Mouse (Mus musculus) testis, adult 2 months (tissue): ENCODE results near the gene Dnm2.

Experiments
- CTCF ChIP-seq: fragments of 200-500 bp; IDR thresholded peaks from 2 replicates; pipeline ENCODE4 v1.5.1; 2012; ENCODE audit warnings: low read depth, mild to moderate bottlenecking, inconsistent platforms, low read length, moderate library complexity; ENCODE audit not compliant: control insufficient read depth, insufficient read depth, insufficient replicate concordance
- POLR2A ChIP-seq: fragments of 200-500 bp; IDR thresholded peaks from 2 replicates; pipeline ENCODE4 v1.6.1; 2012; ENCODE audit warnings: low read depth, mild to moderate bottlenecking, inconsistent platforms, low read length, moderate library complexity; ENCODE audit not compliant: control insufficient read depth

DNA sequence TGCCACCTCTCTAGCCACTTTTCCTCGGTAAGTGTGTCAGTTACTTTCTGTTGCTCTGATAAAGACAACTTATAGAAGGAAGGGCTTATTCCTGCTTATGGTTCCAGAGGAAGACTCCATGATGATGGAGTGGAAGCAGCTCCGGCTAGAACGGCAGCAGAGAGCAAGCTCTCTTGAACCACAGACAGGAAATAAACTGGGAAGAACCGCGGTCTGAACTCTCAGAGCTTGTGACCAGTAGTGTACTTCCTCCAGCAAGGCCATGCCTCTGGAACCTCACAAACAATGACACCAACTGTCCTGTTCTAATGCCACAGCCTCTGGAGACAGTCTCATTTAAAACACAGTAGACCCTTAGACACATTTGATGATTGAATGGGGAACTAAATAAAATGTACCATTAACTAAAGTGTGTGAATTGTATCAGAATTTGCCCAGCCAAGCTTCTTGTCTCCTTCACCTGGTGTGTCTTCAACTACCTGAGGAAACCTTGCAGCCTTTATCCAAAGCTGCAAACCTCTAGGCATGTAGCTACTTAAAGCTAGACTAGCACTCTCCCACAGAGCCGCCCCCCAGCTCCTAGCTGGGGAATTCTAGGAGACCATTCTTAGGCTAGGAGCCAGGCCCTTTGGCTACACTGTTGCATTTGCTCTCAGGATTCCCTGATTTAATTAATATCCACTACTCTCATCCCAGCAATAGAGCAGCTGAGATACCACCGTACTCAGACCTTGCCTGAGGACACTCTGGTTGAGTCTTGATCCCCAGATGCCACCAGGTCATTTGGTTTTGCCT is 100.6 kb downstream of the Dnm2 start:
- TF ChIP-seq POLR2A (no peak), CTCF (no peak)
